Mouse (Mus musculus) yolk sac, embryonic 10.5 days (tissue): ENCODE data around the gene Vdac2.
A peak's percentile ranks its signal among the peaks of the same experiment; 100 is the strongest.

Source experiments
- DNase-seq: peaks from one replicate; pipeline ENCODE4 v3.0.0-alpha.2; 2017; ENCODE audit warnings: low spot score

The Vdac2 gene

GRCm38 (mm10) chr14:21817453-21817852 lies 7.6 kb upstream of the Vdac2 start:
- DNase-seq, result no peak

GRCm38 (mm10) chr14:21820880-21821505 lies 4.0 kb upstream of the Vdac2 start:
- no peak for DNase-seq

- DNase-seq, result no peak
Measured at GRCm38 (mm10) chr14:21822307-21822706, 2.7 kb upstream of the Vdac2 start.

DNA sequence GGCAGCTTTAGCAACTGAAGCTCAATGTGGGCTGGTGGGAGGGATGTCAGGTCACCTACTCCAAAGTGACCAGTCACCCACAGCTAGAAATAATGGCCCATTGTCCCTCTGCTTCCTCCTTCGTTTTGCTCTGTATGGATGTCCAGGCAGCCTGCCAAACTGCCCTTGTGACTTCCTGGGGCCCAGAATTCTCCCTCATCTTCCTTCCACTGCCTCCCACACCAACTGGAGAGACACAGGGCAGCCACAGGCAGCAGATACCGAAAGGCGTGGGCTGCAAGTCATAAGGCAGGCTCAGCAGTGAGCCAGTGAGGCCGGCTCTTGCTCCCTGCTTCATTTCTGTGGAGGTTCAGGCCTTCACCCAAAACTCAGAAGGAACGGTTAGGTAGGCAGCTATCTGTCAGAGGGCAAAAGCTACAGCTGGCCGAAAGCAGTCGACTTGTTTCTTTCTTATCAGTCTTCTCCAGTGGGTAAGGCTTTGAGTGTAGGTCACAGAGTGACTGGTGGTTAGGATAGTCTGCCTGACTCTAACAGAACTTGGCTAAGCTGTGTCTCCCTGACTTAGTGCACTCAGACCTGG lies 2.2 kb upstream of the Vdac2 start:
- DNase-seq, result peak; percentile 34

DNA sequence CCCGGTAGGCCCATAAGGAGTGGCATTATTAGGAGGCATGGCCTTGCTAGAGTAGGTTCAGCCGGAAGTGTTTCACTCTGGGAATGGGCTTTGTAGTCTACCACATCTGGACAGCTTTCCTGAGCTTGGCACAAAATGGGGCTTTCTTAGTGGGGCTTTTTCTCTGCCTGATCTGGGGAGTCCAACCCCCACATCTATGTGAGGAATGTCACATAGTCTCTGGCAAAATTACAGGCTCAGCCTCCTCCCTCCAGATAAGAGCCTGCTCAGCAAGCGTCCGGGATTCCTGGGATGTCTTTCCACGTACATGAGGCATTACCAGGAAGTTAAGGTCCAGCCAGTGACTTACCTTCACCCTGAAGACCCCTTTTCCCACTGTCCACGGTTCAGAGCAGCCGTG lies 1.1 kb upstream of the Vdac2 start:
- DNase-seq, result peak; percentile 66

- no peak for DNase-seq
Measured at GRCm38 (mm10) chr14:21825786-21826491, 901 bp downstream of the Vdac2 start.

- DNase-seq, result peak; percentile 96
Measured at GRCm38 (mm10) chr14:21830876-21831767, 6.1 kb downstream of the Vdac2 start.

DNA sequence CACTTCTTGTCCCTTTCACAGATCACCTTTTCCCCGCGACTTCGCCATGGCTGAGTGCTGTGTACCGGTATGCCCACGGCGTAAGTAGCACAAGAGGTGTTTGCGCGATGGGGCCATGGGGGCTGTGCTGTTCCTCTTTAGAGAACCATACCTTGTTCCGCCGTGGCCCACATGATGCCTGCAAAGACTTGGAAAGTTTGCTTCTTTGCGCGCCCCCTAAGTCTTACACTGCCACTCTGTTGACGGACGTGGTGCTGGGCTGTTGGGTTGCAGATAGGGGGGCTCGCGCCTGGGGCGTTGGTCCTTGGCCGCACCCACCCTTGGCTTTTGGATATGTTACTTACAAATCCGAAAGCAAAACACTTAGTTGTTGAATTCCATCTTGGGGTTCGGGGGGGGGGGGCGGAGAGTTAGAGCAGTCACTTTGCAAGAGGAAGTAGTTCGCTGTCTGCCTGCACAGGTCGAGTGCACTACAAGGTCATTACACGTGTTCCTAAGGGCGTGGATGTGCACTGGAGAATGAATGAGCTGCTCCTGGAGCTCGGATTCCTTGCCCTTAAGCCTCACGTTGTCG lies 6.9 kb downstream of the Vdac2 start:
- no peak for DNase-seq

DNA sequence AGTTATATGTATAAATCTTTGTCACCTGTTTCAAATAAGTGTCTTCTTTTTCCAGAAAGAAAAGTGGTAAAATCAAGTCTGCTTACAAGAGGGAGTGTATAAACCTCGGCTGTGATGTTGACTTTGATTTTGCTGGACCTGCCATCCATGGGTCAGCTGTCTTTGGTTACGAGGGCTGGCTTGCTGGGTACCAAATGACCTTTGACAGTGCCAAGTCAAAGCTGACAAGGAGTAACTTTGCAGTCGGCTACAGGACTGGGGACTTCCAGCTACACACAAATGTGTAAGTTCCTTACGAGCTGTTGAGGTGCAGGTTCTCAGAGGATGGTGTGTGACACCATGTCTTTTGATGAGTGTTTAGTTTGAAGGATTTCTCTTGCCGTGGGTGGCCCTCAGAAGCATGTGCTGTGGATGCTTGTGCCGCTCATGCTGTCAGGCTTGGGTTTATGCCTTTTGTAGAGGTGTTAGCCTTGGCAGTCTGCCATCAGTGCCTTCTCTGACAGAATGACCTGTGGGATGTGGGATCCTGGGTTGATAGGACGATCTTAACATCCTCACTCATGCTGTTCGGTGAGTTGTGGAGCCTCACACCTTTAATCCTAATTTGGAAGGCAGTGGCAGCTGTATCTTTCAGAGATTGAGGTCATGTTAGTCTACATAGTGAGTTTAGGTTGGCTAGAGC lies 13.4 kb downstream of the Vdac2 start:
- no peak for DNase-seq

DNA sequence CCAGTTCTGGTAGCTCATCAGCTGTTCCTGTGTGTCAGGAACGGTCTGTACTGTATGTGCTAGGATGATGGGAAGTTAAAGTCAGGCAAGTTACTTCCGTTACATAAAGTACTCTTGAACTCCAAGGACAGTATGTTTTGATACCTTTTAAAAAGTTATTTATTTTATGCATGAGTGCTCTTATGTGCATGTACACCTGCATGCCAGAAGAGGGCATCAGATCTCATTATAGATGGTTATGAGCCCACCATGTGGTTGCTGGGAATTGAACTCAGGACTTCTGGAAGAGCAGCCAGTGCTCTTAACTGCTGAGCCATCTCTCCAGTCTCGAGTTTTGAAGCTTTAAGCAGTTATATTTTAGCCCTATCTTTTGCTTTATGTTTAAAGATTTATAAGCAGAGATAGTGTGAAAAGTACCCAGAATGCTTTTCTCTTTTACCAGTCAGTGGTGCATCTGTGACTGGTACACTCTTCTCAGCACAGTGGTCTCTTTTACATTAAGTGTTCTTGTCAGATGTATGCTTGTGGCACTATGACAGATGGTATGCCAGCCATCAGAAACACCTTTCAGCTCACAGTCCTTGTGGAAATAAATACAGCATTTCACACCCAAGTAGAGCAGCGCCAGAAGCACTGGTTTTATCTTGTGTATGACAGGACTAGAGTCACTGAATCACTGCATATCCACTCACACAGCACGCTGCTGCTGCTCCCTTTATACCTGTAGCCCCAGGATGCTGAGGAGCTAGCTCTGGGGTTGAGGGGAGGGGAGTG lies 17.0 kb downstream of the Vdac2 start:
- DNase-seq, result no peak

DNA sequence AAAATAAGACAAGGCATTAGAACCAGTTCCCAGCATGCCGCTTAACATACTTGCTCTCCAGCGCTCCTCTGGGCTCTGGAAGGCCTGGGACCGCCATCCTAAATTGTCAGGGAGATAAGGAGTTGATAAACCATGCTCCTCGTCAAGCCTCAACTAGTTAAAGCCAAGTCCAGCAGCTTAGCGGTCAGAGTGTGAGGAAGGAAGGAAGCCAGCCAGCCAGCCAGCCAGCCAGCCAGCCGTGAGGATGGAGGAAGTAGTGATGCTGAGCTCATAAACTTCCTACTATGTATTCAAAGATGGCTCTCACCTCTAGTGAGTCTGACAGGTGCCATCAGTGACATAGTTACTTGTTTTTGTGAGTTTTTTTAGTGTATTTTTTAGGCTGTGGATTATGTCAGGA lies 18.2 kb downstream of the Vdac2 start:
- no peak for DNase-seq

- no peak for DNase-seq
Measured at GRCm38 (mm10) chr14:21846827-21847380, 21.9 kb downstream of the Vdac2 start.

DNA sequence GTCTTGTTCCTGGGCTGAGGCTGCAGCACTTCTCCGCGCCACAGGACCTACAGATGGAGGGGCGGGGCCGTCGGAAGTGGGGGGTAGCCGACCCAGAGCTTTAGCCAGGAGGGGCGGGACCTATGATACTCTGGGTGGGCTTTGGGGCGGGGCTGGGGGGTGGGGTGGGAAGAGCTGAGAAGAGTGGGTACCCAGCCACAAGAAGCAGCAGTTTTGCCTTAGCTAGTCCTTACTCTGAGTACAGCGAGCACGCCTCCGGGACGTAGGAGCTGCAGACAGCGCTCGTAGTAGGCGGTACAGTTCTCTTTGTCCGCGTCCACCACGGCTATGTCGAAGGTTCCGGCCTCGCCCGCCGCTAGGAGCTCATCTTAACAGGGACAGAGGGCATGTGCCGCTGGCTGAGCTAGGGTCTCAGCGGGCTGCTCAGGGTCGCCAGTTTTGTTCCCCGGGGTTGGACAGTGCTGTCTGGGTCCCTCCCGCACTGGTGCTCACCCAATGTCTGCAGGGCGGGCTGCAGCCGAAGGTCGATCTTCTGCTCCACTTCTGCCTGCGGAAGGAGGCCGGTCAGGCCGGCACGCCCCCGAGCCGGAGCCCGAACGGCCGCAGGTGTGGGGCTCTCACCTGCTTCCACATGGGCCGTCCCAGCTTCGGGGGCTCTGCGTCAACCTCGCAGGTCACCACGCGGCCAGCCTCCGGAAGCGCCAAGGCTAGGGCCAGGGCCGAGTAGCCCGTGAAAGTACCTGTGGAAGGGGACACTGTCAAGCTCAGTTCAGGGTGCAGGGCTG lies 22.5 kb downstream of the Vdac2 start:
- peak; percentile 87 for DNase-seq

- peak; percentile 93 for DNase-seq
Measured at GRCm38 (mm10) chr14:21848166-21849154, 23.4 kb downstream of the Vdac2 start, which contains the start of gene Comtd1. Comtd1 (minus strand) TSS chr14:21848977.

- DNase-seq, result no peak
Measured at GRCm38 (mm10) chr14:21849524-21850418, 24.7 kb downstream of the Vdac2 start.

- DNase-seq, result no peak
Measured at GRCm38 (mm10) chr14:21850419-21851127, 25.5 kb downstream of the Vdac2 start.
